Mouse (Mus musculus) erythroblast, embryonic 14.5 days (primary cell): ENCODE measurements around the gene Gbe1. TPM values are rescaled to one million over a fixed set of nuclear protein-coding genes. Genes with fewer than 3 reads are reported as not detected.

Experiments
- H3K27me3 ChIP-seq: 2 replicates; pipeline ENCODE4 v1.6.1; 2012; ENCODE audit warnings: inconsistent platforms; ENCODE audit not compliant: control insufficient read depth
- H3K36me3 ChIP-seq: 2 replicates; pipeline ENCODE4 v1.6.1; 2012; ENCODE audit warnings: mild to moderate bottlenecking, inconsistent platforms; ENCODE audit not compliant: control insufficient read depth
- H3K4me1 ChIP-seq: 2 replicates; pipeline ENCODE4 v1.6.1; 2012; ENCODE audit warnings: inconsistent platforms; ENCODE audit not compliant: control insufficient read depth
- H3K4me3 ChIP-seq: replicated peaks from 2 replicates; pipeline ENCODE3; 2012; ENCODE audit warnings: moderate library complexity, mild to moderate bottlenecking, inconsistent platforms
- H3K9me3 ChIP-seq: 2 replicates; pipeline ENCODE4 v1.6.1; 2012; ENCODE audit warnings: low read length, inconsistent platforms, mixed read lengths; ENCODE audit not compliant: control insufficient read depth
- GATA1 ChIP-seq: IDR thresholded peaks from 2 replicates; pipeline ENCODE4 v1.6.1; 2012; ENCODE audit warnings: low read length, inconsistent platforms, mixed read lengths
- TAL1 ChIP-seq: IDR thresholded peaks from 3 replicates; pipeline ENCODE4 v1.6.1; 2012; ENCODE audit warnings: low read length, inconsistent platforms, mixed read lengths
- polyA plus RNA-seq: library from polyadenylated mRNA; stranded (reverse); fragments of >175 nt; gene quantifications from 2 replicates; pipeline ENCODE4 v1.2.3, GENCODE M21; 2012

The Gbe1 gene
- polyA plus RNA-seq, 1 experiment: 0.02 TPM

DNA sequence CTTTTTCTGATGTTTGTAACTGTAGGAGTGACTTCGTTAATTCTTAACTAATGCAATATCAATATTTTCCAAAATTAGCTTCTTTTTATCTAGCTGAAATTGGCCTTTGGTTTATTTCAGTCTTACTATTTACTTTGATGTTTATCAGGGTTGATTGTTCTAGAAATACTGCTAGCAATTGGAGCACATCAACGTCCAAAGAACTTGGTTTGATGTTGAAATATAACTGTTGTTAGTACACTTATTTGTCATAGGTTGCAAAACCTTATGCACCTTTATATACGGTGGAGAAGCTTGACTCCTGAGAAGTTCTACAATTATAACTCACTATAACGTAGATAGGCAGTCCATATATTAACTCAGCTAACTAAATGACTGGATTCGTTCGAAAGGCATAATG lies 14.8 kb downstream of the Gbe1 start:
- H3K36me3 ChIP-seq: no peaks in the 10 kb centered on the region
- no peaks in the 10 kb centered on the region for H3K4me1 ChIP-seq
- TF ChIP-seq TAL1 (no peak), GATA1 (no peak)
- H3K27me3 ChIP-seq: no peaks in the 10 kb centered on the region
- H3K9me3 ChIP-seq: peaks cover 2% of the 10 kb centered on the region; the same call in 1 of the 2 replicates
- no peak overlapping the region for H3K4me3 ChIP-seq

GRCm38 (mm10) chr16:70329036-70329435 lies 15.3 kb downstream of the Gbe1 start:
- Histone ChIP-seq H3K36me3 (no peaks in the 10 kb centered on the region), H3K4me1 (no peaks in the 10 kb centered on the region), H3K4me3 (no peak overlapping the region), H3K9me3 (peaks cover 2% of the 10 kb centered on the region; the same call in 1 of the 2 replicates), H3K27me3 (no peaks in the 10 kb centered on the region)
- no peak for TF ChIP-seq GATA1
- no peak for TF ChIP-seq TAL1

DNA sequence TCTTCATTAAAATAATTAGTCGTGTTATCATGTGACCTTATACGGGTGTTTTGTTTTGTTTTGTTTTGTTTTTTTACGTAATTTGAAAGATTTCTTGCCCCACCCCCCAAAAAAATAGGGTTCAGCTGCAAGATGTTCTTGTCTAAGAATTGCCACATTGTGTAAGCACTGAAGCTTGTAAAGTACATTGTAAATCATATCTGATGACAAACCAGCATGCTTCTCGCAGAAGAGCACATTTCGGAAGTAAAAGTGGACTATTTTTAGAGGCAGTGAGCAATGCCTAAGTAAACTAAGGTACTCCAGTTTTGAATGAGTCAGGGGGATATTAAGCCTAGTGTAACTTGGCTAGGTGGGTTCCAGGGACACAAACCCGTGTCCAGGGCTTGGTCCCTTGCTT lies 15.7 kb downstream of the Gbe1 start:
- no peaks in the 10 kb centered on the region for H3K36me3 ChIP-seq
- TF ChIP-seq GATA1 (no peak), TAL1 (no peak)
- no peaks in the 10 kb centered on the region for H3K4me1 ChIP-seq

GRCm38 (mm10) chr16:70330007-70330406 lies 16.3 kb downstream of the Gbe1 start:
- TF ChIP-seq TAL1 (no peak), GATA1 (no peak)
- H3K4me1 ChIP-seq: no peaks in the 10 kb centered on the region
- H3K4me3 ChIP-seq: no peak overlapping the region
- H3K9me3 ChIP-seq: peaks cover 5% of the 10 kb centered on the region; the same call in 1 of the 2 replicates
- no peaks in the 10 kb centered on the region for H3K27me3 ChIP-seq
- H3K36me3 ChIP-seq: no peaks in the 10 kb centered on the region

More for the DNA sequence above, 15.7 kb downstream of the Gbe1 start:
- no peak overlapping the region for H3K4me3 ChIP-seq
- peaks cover 2% of the 10 kb centered on the region; the same call in 1 of the 2 replicates for H3K9me3 ChIP-seq
- H3K27me3 ChIP-seq: no peaks in the 10 kb centered on the region

GRCm38 (mm10) chr16:70330626-70331275 lies 17.0 kb downstream of the Gbe1 start:
- Histone ChIP-seq H3K4me3 (no peak overlapping the region), H3K36me3 (no peaks in the 10 kb centered on the region), H3K9me3 (peaks cover 8% of the 10 kb centered on the region), H3K27me3 (no peaks in the 10 kb centered on the region), H3K4me1 (no peaks in the 10 kb centered on the region)
- no peak for TF ChIP-seq GATA1
- no peak for TF ChIP-seq TAL1

GRCm38 (mm10) chr16:70334812-70335211 lies 21.1 kb downstream of the Gbe1 start:
- no peaks in the 10 kb centered on the region for H3K4me1 ChIP-seq
- peaks cover 10% of the 10 kb centered on the region for H3K9me3 ChIP-seq
- no peaks in the 10 kb centered on the region for H3K36me3 ChIP-seq
- H3K4me3 ChIP-seq: no peak overlapping the region
- TF ChIP-seq TAL1 (no peak), GATA1 (no peak)
- H3K27me3 ChIP-seq: no peaks in the 10 kb centered on the region

DNA sequence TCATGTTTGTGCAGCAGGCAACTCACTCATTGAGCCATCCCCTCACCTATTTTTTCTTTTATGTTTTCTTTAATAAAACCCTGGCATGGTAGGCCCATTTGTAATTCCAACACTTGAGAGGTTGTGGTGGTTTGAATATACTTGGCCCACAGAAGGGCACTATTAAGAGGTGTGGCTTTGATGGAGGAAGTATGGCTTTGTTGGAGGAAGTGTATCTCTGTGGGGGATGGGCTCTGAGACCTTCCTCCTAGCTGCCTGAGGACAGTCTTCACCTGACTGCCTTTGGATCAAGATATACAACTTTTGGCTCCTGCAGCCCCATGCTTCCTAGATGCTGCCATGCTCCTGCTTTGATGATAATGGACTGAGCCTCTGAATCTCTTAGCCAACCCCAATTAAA lies 21.7 kb downstream of the Gbe1 start:
- H3K9me3 ChIP-seq: peaks cover 10% of the 10 kb centered on the region
- no peaks in the 10 kb centered on the region for H3K4me1 ChIP-seq
- no peaks in the 10 kb centered on the region for H3K27me3 ChIP-seq

DNA sequence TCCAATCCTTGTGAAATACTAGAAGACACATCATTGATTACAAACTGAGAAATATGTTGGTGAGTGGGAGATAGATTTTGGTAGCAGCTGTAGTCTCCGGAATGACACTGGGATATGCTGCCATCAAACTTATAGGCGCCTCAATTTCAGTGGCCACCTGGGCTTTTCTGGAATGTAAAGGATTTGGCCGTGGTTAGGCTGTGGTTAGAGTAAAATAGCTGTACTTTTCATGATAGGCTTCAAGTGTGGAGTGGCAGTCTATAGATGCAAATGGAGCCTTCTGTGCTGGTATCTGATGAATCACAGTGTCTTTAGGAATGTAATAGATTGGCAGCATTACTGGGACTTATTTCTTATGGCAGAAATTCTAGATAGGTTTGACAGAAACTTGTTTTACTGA lies 23.9 kb downstream of the Gbe1 start:
- TF ChIP-seq GATA1 (no peak), TAL1 (no peak)
- Histone ChIP-seq H3K36me3 (no peaks in the 10 kb centered on the region), H3K9me3 (peaks cover 8% of the 10 kb centered on the region), H3K27me3 (no peaks in the 10 kb centered on the region), H3K4me3 (no peak overlapping the region), H3K4me1 (no peaks in the 10 kb centered on the region)

More for the DNA sequence above, 21.7 kb downstream of the Gbe1 start:
- Histone ChIP-seq H3K36me3 (no peaks in the 10 kb centered on the region), H3K4me3 (no peak overlapping the region)
- TF ChIP-seq TAL1 (no peak), GATA1 (no peak)

DNA sequence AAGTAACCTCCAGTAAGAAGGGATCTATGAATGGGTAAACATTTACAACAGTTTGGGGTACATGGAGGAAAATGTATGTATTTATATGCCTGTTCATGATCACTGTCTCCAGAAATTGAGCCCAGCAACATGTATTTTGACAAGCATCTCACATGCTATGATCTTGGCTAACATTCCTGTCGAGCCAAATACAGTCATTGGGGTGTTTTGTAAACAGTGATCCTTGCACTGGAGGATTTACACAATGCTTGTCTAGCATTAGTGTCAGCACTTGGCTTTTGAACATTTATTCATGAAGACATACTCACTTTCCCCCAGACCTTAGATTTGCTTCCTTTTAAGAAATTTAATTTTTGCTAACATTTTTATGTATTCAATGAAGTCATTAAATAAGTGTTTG lies 30.7 kb downstream of the Gbe1 start:
- no peaks in the 10 kb centered on the region for H3K4me1 ChIP-seq
- no peak for TF ChIP-seq TAL1
- no peak for TF ChIP-seq GATA1
- H3K27me3 ChIP-seq: no peaks in the 10 kb centered on the region
- H3K36me3 ChIP-seq: no peaks in the 10 kb centered on the region
- no peak overlapping the region for H3K4me3 ChIP-seq
- peaks cover 3% of the 10 kb centered on the region; the same call in 1 of the 2 replicates for H3K9me3 ChIP-seq

DNA sequence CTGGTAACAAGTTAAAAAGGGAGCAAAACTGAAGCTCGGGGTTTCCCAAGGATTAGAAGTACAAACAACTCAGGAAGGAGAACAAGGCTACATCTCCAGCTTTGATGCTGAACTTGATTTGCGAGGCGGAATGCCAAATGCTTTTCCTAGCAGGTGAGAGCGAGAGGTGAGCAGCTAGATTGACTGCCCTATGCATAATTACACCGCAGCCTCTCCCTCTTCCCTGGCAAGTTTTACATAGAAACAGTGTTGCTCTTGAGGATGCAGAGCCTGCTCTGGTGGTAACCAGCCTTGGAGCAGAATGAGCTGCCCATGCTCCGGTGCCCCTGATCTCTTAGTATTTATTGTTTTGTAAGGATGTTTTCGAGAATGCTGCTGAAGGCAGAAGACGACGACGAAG lies 31.9 kb downstream of the Gbe1 start:
- Histone ChIP-seq H3K4me3 (no peak overlapping the region), H3K36me3 (no peaks in the 10 kb centered on the region), H3K27me3 (no peaks in the 10 kb centered on the region), H3K4me1 (no peaks in the 10 kb centered on the region), H3K9me3 (peaks cover 3% of the 10 kb centered on the region; the same call in 1 of the 2 replicates)
- TF ChIP-seq TAL1 (no peak), GATA1 (no peak)
